Mouse (Mus musculus) hindbrain, embryonic 14.5 days (tissue): Measurements from ENCODE around the gene Rpusd1. TPM values are rescaled to one million over a fixed set of nuclear protein-coding genes. Genes with fewer than 3 reads are reported as not detected.

Source experiments
- ATAC-seq: fragments of 200-750 bp; cut with Nextera tagmentation; 2 replicates; pipeline ENCODE4 v1.8.0; 2017; ENCODE audit warnings: moderate number of reproducible peaks, mild to moderate bottlenecking, moderate TSS enrichment, moderate library complexity; ENCODE audit not compliant: low FRiP score
- DNase-seq: peaks from one replicate; pipeline ENCODE4 v3.0.0-alpha.2; 2015; ENCODE audit warnings: low spot score
- H3K27ac ChIP-seq: fragments of 300-500 bp; sonication (generic); 2 replicates; pipeline ENCODE4 v1.5.1; 2014; ENCODE audit warnings: mild to moderate bottlenecking, moderate library complexity
- H3K27me3 ChIP-seq: fragments of 300-500 bp; sonication (generic); 2 replicates; pipeline ENCODE4 v1.6.1; 2014; ENCODE audit warnings: mild to moderate bottlenecking, low read length, mixed read lengths; ENCODE audit not compliant: control insufficient read depth, insufficient read depth
- H3K36me3 ChIP-seq: fragments of 300-500 bp; sonication (generic); replicated peaks from 2 replicates; pipeline ENCODE4 v1.6.1; 2014; ENCODE audit not compliant: control insufficient read depth, insufficient read depth
- H3K4me1 ChIP-seq: fragments of 300-500 bp; sonication (generic); replicated peaks from 2 replicates; pipeline ENCODE4 v1.6.1; 2014; ENCODE audit warnings: antibody characterized with exemption, low read length, mixed read lengths; ENCODE audit not compliant: control insufficient read depth, insufficient read depth
- H3K4me2 ChIP-seq: fragments of 300-500 bp; sonication (generic); replicated peaks from 2 replicates; pipeline ENCODE4 v1.6.1; 2014; ENCODE audit warnings: mild to moderate bottlenecking, moderate library complexity
- H3K4me3 ChIP-seq: fragments of 300-500 bp; sonication (generic); replicated peaks from 2 replicates; pipeline ENCODE4 v1.5.1; 2014; ENCODE audit warnings: mild to moderate bottlenecking, low read length
- H3K9ac ChIP-seq: fragments of 300-500 bp; sonication (generic); 2 replicates; pipeline ENCODE4 v1.6.1; 2014
- H3K9me3 ChIP-seq: fragments of 300-500 bp; sonication (generic); 2 replicates; pipeline ENCODE4 v1.6.1; 2016; ENCODE audit warnings: low read length; ENCODE audit not compliant: control insufficient read depth
- WGBS: fragments of 180-500 bp; shearing (Covaris S2); extraction: QIAGEN DNeasy Blood & Tissue Kit; methylation state at CpG from one replicate; pipeline ENCODE4 v1.1.7; 2014; 5-methylcytosine and 5-hydroxymethylcytosine counted together
- microRNA-seq: library from miRNA; unstranded; fragments of <30 nt; microRNA quantifications from one replicate; pipeline ENCODE4, GENCODE M21; 2016
- polyA plus RNA-seq: library from polyadenylated mRNA; unstranded; fragments of >200 nt; fragmentation: Nextera tagmentation; extraction: Ambion mirVana; gene quantifications from 2 replicates; pipeline ENCODE4 v1.2.1, GENCODE M21; 2014

Gene Rpusd1
- polyA plus RNA-seq, 1 experiment from 2014 or later: 22.8 TPM

- H3K9me3 ChIP-seq: no peaks in the 10 kb centered on the region
- ATAC-seq: no peak
- no peak overlapping the region for H3K4me3 ChIP-seq
- WGBS: 29% methylated on average over 3 of the region's 3 CpGs
- H3K9ac ChIP-seq: no peak overlapping the region
- DNase-seq: no peak
- H3K4me2 ChIP-seq: no peak overlapping the region
- H3K27me3 ChIP-seq: peaks cover 1% of the 10 kb centered on the region; the same call in 1 of the 2 replicates
- H3K36me3 ChIP-seq: no peaks in the 10 kb centered on the region
- H3K4me1 ChIP-seq: no peaks in the 10 kb centered on the region
- H3K27ac ChIP-seq: no peak overlapping the region
Observed at GRCm38 (mm10) chr17:25762591-25762990, 35.1 kb downstream of the Rpusd1 start.

- DNase-seq: no peak
- ATAC-seq: no peak
- 34% methylated on average over 5 of the region's 5 CpGs for WGBS
- no peak overlapping the region for H3K4me3 ChIP-seq
- H3K27me3 ChIP-seq: peaks cover 10% of the 10 kb centered on the region; the same call in 1 of the 2 replicates
- no peaks in the 10 kb centered on the region for H3K36me3 ChIP-seq
- H3K4me1 ChIP-seq: no peaks in the 10 kb centered on the region
- H3K27ac ChIP-seq: no peak overlapping the region
- no peak overlapping the region for H3K9ac ChIP-seq
- H3K4me2 ChIP-seq: no peak overlapping the region
- H3K9me3 ChIP-seq: no peaks in the 10 kb centered on the region
Observed at GRCm38 (mm10) chr17:25765886-25766285, 38.4 kb downstream of the Rpusd1 start.

GRCm38 (mm10) chr17:25769331-25769730 is 41.9 kb downstream of the Rpusd1 start:
- Histone ChIP-seq H3K27me3 (peaks cover 10% of the 10 kb centered on the region; the same call in 1 of the 2 replicates), H3K9me3 (no peaks in the 10 kb centered on the region), H3K36me3 (no peaks in the 10 kb centered on the region), H3K4me1 (peaks cover 4% of the 10 kb centered on the region; the same call in 1 of the 2 replicates), H3K9ac (no peak overlapping the region), H3K4me3 (no peak overlapping the region), H3K27ac (no peak overlapping the region), H3K4me2 (no peak overlapping the region)
- no peak for ATAC-seq
- 46% methylated on average over 9 of the region's 9 CpGs for WGBS
- DNase-seq: no peak

GRCm38 (mm10) chr17:25773549-25774120 is 46.2 kb downstream of the Rpusd1 start, which contains the start of gene Narfl:
TSS of gene Narfl (plus strand) at chr17:25773776.
- Histone ChIP-seq H3K4me2 (peak within 1 kb of the TSS; percentile 54), H3K27me3 (peaks cover 4% of the 10 kb centered on the region; the same call in 1 of the 2 replicates), H3K4me3 (peak within 1 kb of the TSS; percentile 51), H3K27ac (no peak within 1 kb of the TSS), H3K4me1 (peaks cover 8% of the 10 kb centered on the region; the same call in 1 of the 2 replicates), H3K36me3 (peaks cover 9% of the 10 kb centered on the region; the same call in 1 of the 2 replicates), H3K9me3 (no peaks in the 10 kb centered on the region), H3K9ac (peak within 1 kb of the TSS; percentile 68)
- DNase-seq (peak; percentile 99), ATAC-seq (peak; percentile 88)
- under 1% methylated on average over 37 of the region's 37 CpGs for WGBS

- no peak overlapping the region for H3K27ac ChIP-seq
- DNase-seq: no peak
- peaks cover 8% of the 10 kb centered on the region; the same call in 1 of the 2 replicates for H3K4me1 ChIP-seq
- peaks cover 21% of the 10 kb centered on the region for H3K36me3 ChIP-seq
- WGBS: 84% methylated on average over 10 of the region's 10 CpGs
- no peaks in the 10 kb centered on the region for H3K27me3 ChIP-seq
- H3K4me3 ChIP-seq: no peak overlapping the region
- no peak overlapping the region for H3K9ac ChIP-seq
- no peak for ATAC-seq
- H3K4me2 ChIP-seq: no peak overlapping the region
- no peaks in the 10 kb centered on the region for H3K9me3 ChIP-seq
Observed at GRCm38 (mm10) chr17:25775318-25776062, 48.0 kb downstream of the Rpusd1 start.

- WGBS: 98% methylated on average over 5 of the region's 5 CpGs
Observed at GRCm38 (mm10) chr17:25777948-25778347, 50.5 kb downstream of the Rpusd1 start.

More at GRCm38 (mm10) chr17:25777948-25778347, 50.5 kb downstream of the Rpusd1 start:
- H3K4me2 ChIP-seq: no peak overlapping the region
- H3K27ac ChIP-seq: no peak overlapping the region
- no peak for DNase-seq
- H3K9me3 ChIP-seq: no peaks in the 10 kb centered on the region
- no peaks in the 10 kb centered on the region for H3K27me3 ChIP-seq
- no peak overlapping the region for H3K4me3 ChIP-seq
- H3K4me1 ChIP-seq: peaks cover 8% of the 10 kb centered on the region; the same call in 1 of the 2 replicates
- ATAC-seq: no peak
- H3K9ac ChIP-seq: no peak overlapping the region
- H3K36me3 ChIP-seq: peaks cover 45% of the 10 kb centered on the region

Small RNAs within 50 kb of the gene (microRNA-seq; reads per million reads assigned to microRNA genes)
- gene Gm25083: not detected
- not detected for gene Mir6966

Other genes with a start within 250 kb of the Rpusd1 start
- gene Sstr5, start 230.4 kb upstream of the Rpusd1 start, polyA plus RNA-seq: 0.47 and 0.76 TPM in 2 replicates
- gene Sox8, start 157.0 kb upstream of the Rpusd1 start, polyA plus RNA-seq: 18.5 and 20.1 TPM in 2 replicates
- 22.4 and 24.9 TPM in 2 replicates for gene Lmf1, start 148.6 kb upstream of the Rpusd1 start, polyA plus RNA-seq
- 8.1 and 10.0 TPM in 2 replicates for gene Gng13, start 10.5 kb upstream of the Rpusd1 start, polyA plus RNA-seq
- 3.4 and 3.6 TPM in 2 replicates for gene Chtf18, start 251 bp upstream of the Rpusd1 start, polyA plus RNA-seq
- not detected in 2 replicates for gene Mslnl, start 8.4 kb downstream of the Rpusd1 start, polyA plus RNA-seq
- gene Msln, start 26.7 kb downstream of the Rpusd1 start, polyA plus RNA-seq: not detected in 2 replicates
- 28.7 and 29.1 TPM in 2 replicates for gene Narfl, start 46.1 kb downstream of the Rpusd1 start, polyA plus RNA-seq
- 116 and 138 TPM in 2 replicates for gene Haghl, start 58.0 kb downstream of the Rpusd1 start, polyA plus RNA-seq
- gene Ccdc78, start 58.9 kb downstream of the Rpusd1 start, polyA plus RNA-seq: 0.41 TPM in 1 of 2 replicates, not detected in the other
- gene Fam173a, start 65.2 kb downstream of the Rpusd1 start, polyA plus RNA-seq: 77.6 and 91.6 TPM in 2 replicates
- gene AC134908.4, start 68.0 kb downstream of the Rpusd1 start, polyA plus RNA-seq: not detected in 2 replicates
- gene Metrn, start 69.5 kb downstream of the Rpusd1 start, polyA plus RNA-seq: 11.8 and 15.1 TPM in 2 replicates
- gene Fbxl16, start 81.4 kb downstream of the Rpusd1 start, polyA plus RNA-seq: 31.7 and 35.0 TPM in 2 replicates
- 29.9 and 32.1 TPM in 2 replicates for gene Wdr24, start 96.0 kb downstream of the Rpusd1 start, polyA plus RNA-seq
- gene Jmjd8, start 101.2 kb downstream of the Rpusd1 start, polyA plus RNA-seq: 39.3 and 42.1 TPM in 2 replicates
- gene Stub1, start 105.7 kb downstream of the Rpusd1 start, polyA plus RNA-seq: 336 and 357 TPM in 2 replicates
- gene Rhbdl1, start 109.6 kb downstream of the Rpusd1 start, polyA plus RNA-seq: 51.3 and 57.1 TPM in 2 replicates
- 8.7 and 9.3 TPM in 2 replicates for gene Gm20683, start 114.1 kb downstream of the Rpusd1 start, polyA plus RNA-seq
- gene Rhot2, start 117.2 kb downstream of the Rpusd1 start, polyA plus RNA-seq: 6.5 and 9.9 TPM in 2 replicates
- gene Wdr90, start 133.8 kb downstream of the Rpusd1 start, polyA plus RNA-seq: 13.1 and 14.2 TPM in 2 replicates
- 26.8 and 27.3 TPM in 2 replicates for gene Mcrip2, start 141.1 kb downstream of the Rpusd1 start, polyA plus RNA-seq
- 58.5 and 67.3 TPM in 2 replicates for gene Mettl26, start 147.4 kb downstream of the Rpusd1 start, polyA plus RNA-seq
- gene Wfikkn1, start 153.2 kb downstream of the Rpusd1 start, polyA plus RNA-seq: 0.63 and 0.71 TPM in 2 replicates
- 28.1 and 29.8 TPM in 2 replicates for gene Rab40c, start 192.1 kb downstream of the Rpusd1 start, polyA plus RNA-seq
- 64.2 and 74.2 TPM in 2 replicates for gene Pigq, start 217.3 kb downstream of the Rpusd1 start, polyA plus RNA-seq
- 0.13 TPM in 1 of 2 replicates, not detected in the other for gene Nhlrc4, start 217.3 kb downstream of the Rpusd1 start, polyA plus RNA-seq
- gene A930017K11Rik, start 224.9 kb downstream of the Rpusd1 start, polyA plus RNA-seq: 0.44 and 1.8 TPM in 2 replicates